Mouse (Mus musculus): ENCODE measurements at regions not wholly inside any gene's neighbourhood (a gene's known extent, or its start where the extent isn't known, plus 50 kb on each side); places are given as distances from the start of the nearest gene placed in this dataset.

GRCm38 (mm10) chr16:73707051-73707450, 704.6 kb downstream of the Robo2 start:
- no peak overlapping the region for H3K4me2 ChIP-seq (ENCODE audit: low read length)
- ATAC-seq: no peak
- peak; percentile 25 for DNase-seq (ENCODE audit: low spot score)
- H3K36me3 ChIP-seq (ENCODE audit: control insufficient read depth, insufficient read depth, low read length): no peaks in the 10 kb centered on the region
- no peak overlapping the region for H3K9ac ChIP-seq (ENCODE audit: low read length)
- no peaks in the 10 kb centered on the region for H3K27me3 ChIP-seq (replicated peaks; ENCODE audit: control insufficient read depth, insufficient read depth, low read length)
- no peaks in the 10 kb centered on the region for H3K4me1 ChIP-seq (ENCODE audit: control insufficient read depth, insufficient read depth, low read length)
- H3K4me3 ChIP-seq (ENCODE audit: low read depth, low read length): no peak overlapping the region
- no peak overlapping the region for H3K27ac ChIP-seq (ENCODE audit: low read depth, low read length)
- no peaks in the 10 kb centered on the region for H3K9me3 ChIP-seq (replicated peaks; ENCODE audit: control insufficient read depth, low read length)
- 94% methylated on average over 1 of the region's 1 CpGs for WGBS

GRCm38 (mm10) chr16:73689274-73689673, 722.4 kb downstream of the Robo2 start:
- ATAC-seq (no peak), DNase-seq (ENCODE audit: low spot score) (peak; percentile 22)
- no peaks in the 10 kb centered on the region for H3K36me3 ChIP-seq (ENCODE audit: control insufficient read depth, insufficient read depth, low read length)
- H3K27ac ChIP-seq (ENCODE audit: low read depth, low read length): no peak overlapping the region
- H3K9ac ChIP-seq (ENCODE audit: low read length): no peak overlapping the region
- no peaks in the 10 kb centered on the region; the same call in 1 of the 2 replicates for H3K4me1 ChIP-seq (ENCODE audit: control insufficient read depth, insufficient read depth, low read length)
- no peaks in the 10 kb centered on the region for H3K9me3 ChIP-seq (replicated peaks; ENCODE audit: control insufficient read depth, low read length)
- no peak overlapping the region for H3K4me2 ChIP-seq (ENCODE audit: low read length)
- H3K4me3 ChIP-seq (ENCODE audit: low read depth, low read length): no peak overlapping the region
- WGBS: 59% methylated on average over 11 of the region's 11 CpGs
- no peaks in the 10 kb centered on the region for H3K27me3 ChIP-seq (replicated peaks; ENCODE audit: control insufficient read depth, insufficient read depth, low read length)

GRCm38 (mm10) chr16:73679804-73680203, 731.8 kb downstream of the Robo2 start:
- WGBS: 77% methylated on average over 10 of the region's 10 CpGs
- Histone ChIP-seq H3K9ac (ENCODE audit: low read length) (no peak overlapping the region), H3K4me1 (ENCODE audit: control insufficient read depth, insufficient read depth, low read length) (no peaks in the 10 kb centered on the region), H3K4me3 (ENCODE audit: low read depth, low read length) (no peak overlapping the region), H3K36me3 (ENCODE audit: control insufficient read depth, insufficient read depth, low read length) (no peaks in the 10 kb centered on the region), H3K27me3 (replicated peaks; ENCODE audit: control insufficient read depth, insufficient read depth, low read length) (no peaks in the 10 kb centered on the region), H3K4me2 (ENCODE audit: low read length) (no peak overlapping the region), H3K9me3 (replicated peaks; ENCODE audit: control insufficient read depth, low read length) (no peaks in the 10 kb centered on the region), H3K27ac (ENCODE audit: low read depth, low read length) (no peak overlapping the region)
- DNase-seq (ENCODE audit: low spot score) (no peak), ATAC-seq (no peak)

- Histone ChIP-seq H3K27me3 (replicated peaks; ENCODE audit: control insufficient read depth, insufficient read depth, low read length) (no peaks in the 10 kb centered on the region), H3K4me3 (ENCODE audit: low read depth, low read length) (no peak overlapping the region), H3K27ac (ENCODE audit: low read depth, low read length) (no peak overlapping the region), H3K4me2 (ENCODE audit: low read length) (no peak overlapping the region), H3K4me1 (ENCODE audit: control insufficient read depth, insufficient read depth, low read length) (no peaks in the 10 kb centered on the region), H3K36me3 (ENCODE audit: control insufficient read depth, insufficient read depth, low read length) (no peaks in the 10 kb centered on the region), H3K9ac (ENCODE audit: low read length) (no peak overlapping the region), H3K9me3 (replicated peaks; ENCODE audit: control insufficient read depth, low read length) (no peaks in the 10 kb centered on the region)
- no peak for DNase-seq (ENCODE audit: low spot score)
- ATAC-seq: no peak
- WGBS: 38% methylated on average over 6 of the region's 6 CpGs
Observed at GRCm38 (mm10) chr16:73670516-73670915, 741.1 kb downstream of the Robo2 start.

- Histone ChIP-seq H3K9ac (ENCODE audit: low read length) (no peak overlapping the region), H3K27me3 (replicated peaks; ENCODE audit: control insufficient read depth, insufficient read depth, low read length) (no peaks in the 10 kb centered on the region), H3K4me2 (ENCODE audit: low read length) (no peak overlapping the region), H3K4me3 (ENCODE audit: low read depth, low read length) (no peak overlapping the region), H3K9me3 (replicated peaks; ENCODE audit: control insufficient read depth, low read length) (no peaks in the 10 kb centered on the region), H3K4me1 (ENCODE audit: control insufficient read depth, insufficient read depth, low read length) (no peaks in the 10 kb centered on the region), H3K27ac (ENCODE audit: low read depth, low read length) (no peak overlapping the region), H3K36me3 (ENCODE audit: control insufficient read depth, insufficient read depth, low read length) (no peaks in the 10 kb centered on the region)
- WGBS: 88% methylated on average over 1 of the region's 1 CpGs
- DNase-seq (ENCODE audit: low spot score) (no peak), ATAC-seq (no peak)
Observed at GRCm38 (mm10) chr16:73652976-73653690, 758.5 kb downstream of the Robo2 start.

- H3K9ac ChIP-seq (ENCODE audit: low read length): no peak overlapping the region
- DNase-seq (ENCODE audit: low spot score): peak; percentile 73
- peak; percentile 61 for ATAC-seq
- H3K27ac ChIP-seq (ENCODE audit: low read depth, low read length): peak overlapping the region; percentile 11; the same call in 1 of the 2 replicates
- H3K27me3 ChIP-seq (replicated peaks; ENCODE audit: control insufficient read depth, insufficient read depth, low read length): no peaks in the 10 kb centered on the region
- no peak overlapping the region for H3K4me3 ChIP-seq (ENCODE audit: low read depth, low read length)
- 61% methylated on average over 19 of the region's 19 CpGs for WGBS
- no peaks in the 10 kb centered on the region for H3K36me3 ChIP-seq (ENCODE audit: control insufficient read depth, insufficient read depth, low read length)
- 0 out of 2 replicates have a peak, but pooled peaks cover 2% of the 10 kb centered on the region for H3K4me1 ChIP-seq (ENCODE audit: control insufficient read depth, insufficient read depth, low read length)
- H3K9me3 ChIP-seq (replicated peaks; ENCODE audit: control insufficient read depth, low read length): no peaks in the 10 kb centered on the region
- H3K4me2 ChIP-seq (ENCODE audit: low read length): peak overlapping the region; percentile 18; the same call in 1 of the 2 replicates
Observed at GRCm38 (mm10) chr16:73647201-73647782, 764.3 kb downstream of the Robo2 start.

GRCm38 (mm10) chr16:73613017-73613416, 798.6 kb downstream of the Robo2 start:
- no peaks in the 10 kb centered on the region for H3K9me3 ChIP-seq (replicated peaks; ENCODE audit: control insufficient read depth, low read length)
- H3K4me3 ChIP-seq (ENCODE audit: low read depth, low read length): no peak overlapping the region
- no peaks in the 10 kb centered on the region for H3K27me3 ChIP-seq (replicated peaks; ENCODE audit: control insufficient read depth, insufficient read depth, low read length)
- 89% methylated on average over 9 of the region's 9 CpGs for WGBS
- H3K27ac ChIP-seq (ENCODE audit: low read depth, low read length): no peak overlapping the region
- H3K9ac ChIP-seq (ENCODE audit: low read length): no peak overlapping the region
- DNase-seq (ENCODE audit: low spot score) (peak; percentile 42), ATAC-seq (no peak)
- H3K4me1 ChIP-seq (ENCODE audit: control insufficient read depth, insufficient read depth, low read length): no peaks in the 10 kb centered on the region
- H3K36me3 ChIP-seq (ENCODE audit: control insufficient read depth, insufficient read depth, low read length): no peaks in the 10 kb centered on the region
- H3K4me2 ChIP-seq (ENCODE audit: low read length): no peak overlapping the region

- no peak for DNase-seq (ENCODE audit: low spot score)
- Histone ChIP-seq H3K4me2 (ENCODE audit: low read length) (no peak overlapping the region), H3K9me3 (replicated peaks; ENCODE audit: control insufficient read depth, low read length) (no peaks in the 10 kb centered on the region), H3K4me3 (ENCODE audit: low read depth, low read length) (no peak overlapping the region), H3K36me3 (ENCODE audit: control insufficient read depth, insufficient read depth, low read length) (no peaks in the 10 kb centered on the region), H3K27me3 (replicated peaks; ENCODE audit: control insufficient read depth, insufficient read depth, low read length) (no peaks in the 10 kb centered on the region), H3K9ac (ENCODE audit: low read length) (no peak overlapping the region), H3K4me1 (ENCODE audit: control insufficient read depth, insufficient read depth, low read length) (no peaks in the 10 kb centered on the region), H3K27ac (ENCODE audit: low read depth, low read length) (no peak overlapping the region)
- ATAC-seq: no peak
- WGBS: 79% methylated on average over 2 of the region's 2 CpGs
Observed at GRCm38 (mm10) chr16:73591421-73591820, 820.2 kb downstream of the Robo2 start.

- Histone ChIP-seq H3K27me3 (replicated peaks; ENCODE audit: control insufficient read depth, insufficient read depth, low read length) (no peaks in the 10 kb centered on the region), H3K4me2 (ENCODE audit: low read length) (no peak overlapping the region), H3K9ac (ENCODE audit: low read length) (no peak overlapping the region), H3K4me1 (ENCODE audit: control insufficient read depth, insufficient read depth, low read length) (no peaks in the 10 kb centered on the region), H3K36me3 (ENCODE audit: control insufficient read depth, insufficient read depth, low read length) (no peaks in the 10 kb centered on the region), H3K27ac (ENCODE audit: low read depth, low read length) (no peak overlapping the region), H3K4me3 (ENCODE audit: low read depth, low read length) (no peak overlapping the region), H3K9me3 (replicated peaks; ENCODE audit: control insufficient read depth, low read length) (0 out of 2 replicates have a peak, but pooled peaks cover 2% of the 10 kb centered on the region)
- WGBS: 60% methylated on average over 7 of the region's 7 CpGs
- DNase-seq (ENCODE audit: low spot score) (no peak), ATAC-seq (no peak)
Observed at GRCm38 (mm10) chr16:73561216-73561615, 850.4 kb downstream of the Robo2 start.
